Mouse (Mus musculus) midbrain, embryonic 15.5 days (tissue): ENCODE results near the gene Atp6ap1. TPM values are rescaled to one million over a fixed set of nuclear protein-coding genes. Genes with fewer than 3 reads are reported as not detected.

Experiments used
- ATAC-seq: fragments of 200-750 bp; cut with Nextera tagmentation; replicated peaks from 2 replicates; pipeline ENCODE4 v1.8.0; 2017; ENCODE audit warnings: moderate TSS enrichment
- H3K27ac ChIP-seq: fragments of 300-500 bp; sonication (generic); 2 replicates; pipeline ENCODE4 v1.5.1; 2015; ENCODE audit warnings: mild to moderate bottlenecking, inconsistent platforms
- H3K27me3 ChIP-seq: fragments of 300-500 bp; sonication (generic); replicated peaks from 2 replicates; pipeline ENCODE4 v1.6.1; 2015; ENCODE audit warnings: inconsistent platforms
- H3K36me3 ChIP-seq: fragments of 300-500 bp; sonication (generic); replicated peaks from 2 replicates; pipeline ENCODE4 v1.6.1; 2015; ENCODE audit warnings: inconsistent platforms
- H3K4me1 ChIP-seq: fragments of 300-500 bp; sonication (generic); 2 replicates; pipeline ENCODE4 v1.6.1; 2015; ENCODE audit warnings: inconsistent platforms
- H3K4me2 ChIP-seq: fragments of 300-500 bp; sonication (generic); 2 replicates; pipeline ENCODE4 v1.6.1; 2015; ENCODE audit warnings: inconsistent platforms, mild to moderate bottlenecking, moderate library complexity
- H3K4me3 ChIP-seq: fragments of 300-500 bp; sonication (generic); 2 replicates; pipeline ENCODE4 v1.5.1; 2015; ENCODE audit warnings: mild to moderate bottlenecking, inconsistent platforms
- H3K9ac ChIP-seq: fragments of 300-500 bp; sonication (generic); 2 replicates; pipeline ENCODE4 v1.6.1; 2015; ENCODE audit warnings: mild to moderate bottlenecking, inconsistent platforms
- H3K9me3 ChIP-seq: fragments of 300-500 bp; sonication (generic); 2 replicates; pipeline ENCODE4 v1.6.1; 2016; ENCODE audit warnings: inconsistent platforms
- WGBS: fragments of 180-500 bp; shearing (Covaris S2); methylation state at CpG from one replicate; pipeline ENCODE4 v1.1.7; 2015; ENCODE audit warnings: mixed read lengths; 5-methylcytosine and 5-hydroxymethylcytosine counted together
- polyA plus RNA-seq: library from polyadenylated mRNA; unstranded; fragments of >200 nt; fragmentation: Nextera tagmentation; extraction: Ambion mirVana; gene quantifications from 2 replicates; pipeline ENCODE4 v1.2.1, GENCODE M21; 2015

The Atp6ap1 gene
- polyA plus RNA-seq = 308 and 309 TPM in 2 replicates

DNA sequence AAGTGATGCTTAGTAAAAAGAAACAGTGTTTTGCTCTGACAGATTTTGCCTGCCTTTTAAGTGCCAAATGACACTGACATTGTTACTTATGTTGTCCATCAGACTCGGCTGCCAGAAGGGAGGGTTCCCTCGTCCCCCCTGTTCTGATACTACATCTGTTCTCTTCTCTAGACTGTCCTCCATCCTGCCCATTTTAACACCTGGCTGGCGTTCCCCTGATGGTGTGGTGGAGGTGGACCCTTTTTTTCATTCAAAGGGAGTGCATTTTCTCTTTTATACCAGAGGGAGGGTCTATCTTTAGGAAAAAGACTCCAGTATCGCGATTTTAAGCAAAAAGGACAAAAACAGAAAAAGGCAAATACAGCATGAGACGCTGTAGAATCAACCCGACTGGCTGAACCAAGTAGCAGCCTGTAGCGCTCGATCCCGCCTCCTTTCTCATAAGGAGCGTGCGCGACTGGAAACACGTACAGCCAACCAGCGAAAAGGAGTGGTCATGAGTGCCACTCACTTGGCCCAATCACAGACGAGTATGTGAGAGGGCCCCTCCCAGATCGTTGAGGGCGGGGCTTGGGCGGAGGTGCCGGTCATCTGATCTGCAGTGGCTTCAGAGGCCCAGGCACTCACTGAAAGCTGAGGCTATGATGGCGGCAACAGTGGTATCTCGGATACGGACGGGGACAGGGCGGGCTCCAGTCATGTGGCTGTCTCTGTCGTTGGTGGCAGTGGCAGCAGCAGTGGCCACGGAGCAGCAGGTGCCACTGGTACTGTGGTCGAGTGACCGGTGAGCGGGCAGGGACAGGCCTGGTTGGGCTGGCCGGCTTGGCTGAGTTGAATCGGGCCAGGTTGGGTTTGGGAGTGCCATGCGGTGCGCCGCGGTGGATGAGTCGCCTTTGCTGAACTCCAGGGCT is at the start of gene Atp6ap1:
TSS of gene Atp6ap1 (plus strand) at position 560 of the 911 bp plus-strand sequence.
- 0 out of 2 replicates have a peak, but pooled peaks cover 8% of the 10 kb centered on the region for H3K4me1 ChIP-seq
- peak within 1 kb of the TSS; percentile 68 for H3K4me3 ChIP-seq
- peak; percentile 98 for ATAC-seq
- 19% methylated on average over 37 of the region's 37 CpGs for WGBS
- H3K27ac ChIP-seq = peak within 1 kb of the TSS; percentile 86
- H3K9ac ChIP-seq = peak within 1 kb of the TSS; percentile 69
- H3K27me3 ChIP-seq = no peaks in the 10 kb centered on the region
- H3K36me3 ChIP-seq = 0 out of 2 replicates have a peak, but pooled peaks cover 7% of the 10 kb centered on the region
- peak within 1 kb of the TSS; percentile 63 for H3K4me2 ChIP-seq
- no peaks in the 10 kb centered on the region for H3K9me3 ChIP-seq

DNA sequence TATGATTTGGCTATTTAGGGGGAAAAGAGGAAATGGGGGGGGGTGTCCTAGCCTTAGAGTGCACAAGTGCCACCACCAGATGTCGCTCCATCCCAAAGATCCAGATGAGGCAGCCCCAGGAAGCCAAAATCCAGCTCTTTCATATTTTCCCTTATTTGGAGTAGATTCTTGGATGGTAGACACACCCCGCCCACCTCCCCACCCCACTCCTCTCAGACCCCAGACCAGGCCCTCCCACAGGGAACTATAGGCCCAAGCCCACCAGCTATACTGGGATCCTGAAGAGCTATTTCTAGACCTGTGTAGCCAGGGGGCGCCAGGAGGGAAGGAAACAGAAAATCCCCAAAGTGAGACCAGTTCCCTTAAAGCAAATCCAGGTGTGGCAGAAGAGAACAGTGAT is 48.2 kb upstream of the Atp6ap1 start:
- Histone ChIP-seq H3K27me3 (no peaks in the 10 kb centered on the region), H3K36me3 (no peaks in the 10 kb centered on the region), H3K9ac (no peak overlapping the region), H3K9me3 (no peaks in the 10 kb centered on the region), H3K4me3 (no peak overlapping the region), H3K4me2 (peak overlapping the region; percentile 72), H3K4me1 (peaks cover 8% of the 10 kb centered on the region; the same call in 1 of the 2 replicates), H3K27ac (peak overlapping the region; percentile 3; the same call in 1 of the 2 replicates)
- ATAC-seq = no peak
- 21% methylated on average over 3 of the region's 3 CpGs for WGBS

DNA sequence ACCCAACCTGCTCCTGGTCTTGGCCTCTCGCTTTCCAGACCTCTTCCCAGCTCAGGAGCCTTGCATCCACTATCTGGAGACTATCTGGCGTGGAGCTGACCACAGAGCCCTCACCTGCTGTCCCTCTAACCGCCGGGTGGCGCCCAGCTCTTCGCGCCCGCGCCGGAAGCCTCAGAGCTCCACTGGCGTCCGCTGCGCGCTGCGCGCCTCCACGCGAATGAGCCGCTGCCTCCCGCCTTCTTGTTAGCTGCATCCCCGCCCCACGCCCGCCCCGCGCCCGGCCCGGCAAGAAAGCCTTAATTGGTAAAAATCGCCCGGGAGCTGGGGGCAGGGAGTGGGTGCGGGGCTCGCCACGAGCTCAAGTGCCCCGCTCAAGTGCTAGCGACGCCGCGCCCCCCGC is 47.3 kb upstream of the Atp6ap1 start, which contains the start of gene Flna:
TSS of gene Flna (minus strand) at position 206 of the 400 bp plus-strand sequence.
- no peaks in the 10 kb centered on the region for H3K36me3 ChIP-seq
- no peak for ATAC-seq
- H3K27ac ChIP-seq = peak within 1 kb of the TSS; percentile 60

DNA sequence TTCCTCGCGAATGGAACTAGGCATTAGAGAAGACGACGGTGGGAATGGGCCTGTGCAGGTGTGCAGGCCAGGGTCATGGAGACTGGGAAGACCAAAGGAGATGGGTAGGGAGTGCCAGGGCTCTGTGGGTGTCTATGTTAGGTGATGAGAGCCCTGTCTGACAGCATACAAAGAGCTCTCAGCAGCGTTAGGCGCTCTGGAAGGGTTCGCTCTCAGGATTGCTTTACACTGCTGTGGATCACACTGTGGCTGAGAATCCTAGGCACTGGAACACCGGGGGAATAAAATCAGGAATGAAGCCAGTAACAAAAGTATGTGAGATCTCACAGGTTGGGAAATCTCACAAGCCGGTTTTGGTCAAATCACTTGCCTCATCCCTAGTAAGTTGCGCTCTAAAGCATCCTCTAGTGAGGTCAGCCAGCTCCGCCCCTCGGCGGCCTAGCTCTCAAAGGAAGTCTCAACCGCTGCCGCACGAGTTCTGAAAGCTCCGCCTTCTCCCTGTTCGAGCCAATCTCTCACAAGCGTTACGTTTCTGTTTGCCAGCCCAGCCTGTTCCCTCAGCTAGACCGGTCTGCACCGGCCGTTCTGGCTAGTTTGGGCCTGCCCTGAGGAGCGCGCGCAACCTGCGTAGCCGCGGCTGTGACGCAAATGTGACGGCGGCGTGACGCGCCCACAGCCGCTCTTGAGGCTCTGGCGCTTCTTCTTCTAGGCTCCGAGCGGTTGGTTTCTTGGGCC is 42.6 kb upstream of the Atp6ap1 start, which contains the start of gene Emd:
TSS of gene Emd (plus strand) at position 535 of the 735 bp plus-strand sequence.
- H3K9me3 ChIP-seq = no peaks in the 10 kb centered on the region
- peak within 1 kb of the TSS; percentile 64 for H3K4me2 ChIP-seq
- WGBS = 21% methylated on average over 39 of the region's 39 CpGs
- no peaks in the 10 kb centered on the region; the same call in 1 of the 2 replicates for H3K36me3 ChIP-seq
- peak; percentile 97 for ATAC-seq
- peak within 1 kb of the TSS; percentile 61 for H3K4me3 ChIP-seq
- H3K4me1 ChIP-seq = peaks cover 7% of the 10 kb centered on the region
- peak within 1 kb of the TSS; percentile 90 for H3K27ac ChIP-seq
- peak within 1 kb of the TSS; percentile 67 for H3K9ac ChIP-seq
- H3K27me3 ChIP-seq = no peaks in the 10 kb centered on the region

More for the DNA sequence above, 47.3 kb upstream of the Atp6ap1 start, which contains the start of gene Flna:
- H3K9me3 ChIP-seq = no peaks in the 10 kb centered on the region
- H3K27me3 ChIP-seq = no peaks in the 10 kb centered on the region
- peaks cover 4% of the 10 kb centered on the region; the same call in 1 of the 2 replicates for H3K4me1 ChIP-seq
- H3K4me3 ChIP-seq = peak within 1 kb of the TSS; percentile 44
- peak within 1 kb of the TSS; percentile 72 for H3K4me2 ChIP-seq
- 12% methylated on average over 38 of the region's 38 CpGs for WGBS
- H3K9ac ChIP-seq = peak within 1 kb of the TSS; percentile 46

DNA sequence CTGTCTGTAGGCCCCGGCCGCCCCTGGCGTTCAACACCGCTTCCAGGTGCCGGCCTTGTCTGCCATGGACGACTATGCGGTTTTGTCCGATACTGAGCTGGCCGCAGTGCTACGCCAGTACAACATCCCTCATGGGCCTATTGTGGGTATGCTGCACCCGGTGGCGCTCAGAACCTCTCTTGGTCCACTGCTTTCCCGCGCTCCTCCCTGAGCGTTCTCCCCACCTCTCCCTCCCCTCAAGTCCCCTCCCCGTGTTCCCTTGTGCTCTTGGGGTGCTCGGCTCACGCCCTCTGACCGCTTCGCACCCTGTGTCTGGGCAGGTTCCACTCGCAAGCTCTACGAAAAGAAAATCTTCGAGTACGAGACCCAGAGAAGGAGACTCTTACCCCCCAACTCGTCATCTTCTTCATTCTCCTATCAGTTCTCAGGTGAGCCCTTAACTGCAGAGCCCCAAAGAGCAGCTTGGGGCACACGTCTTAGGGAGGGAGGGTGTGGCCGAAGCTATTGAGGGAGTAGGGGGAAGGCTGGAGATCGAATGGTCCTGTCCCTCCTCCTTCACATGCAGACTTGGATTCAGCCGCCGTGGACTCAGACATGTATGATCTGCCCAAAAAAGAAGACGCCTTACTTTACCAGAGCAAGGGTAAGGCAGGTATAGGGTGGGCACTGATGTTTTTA is 41.9 kb upstream of the Atp6ap1 start:
- peak overlapping the region; percentile 90 for H3K27ac ChIP-seq
- WGBS = 30% methylated on average over 29 of the region's 31 CpGs
- ATAC-seq = peak; percentile 34

DNA sequence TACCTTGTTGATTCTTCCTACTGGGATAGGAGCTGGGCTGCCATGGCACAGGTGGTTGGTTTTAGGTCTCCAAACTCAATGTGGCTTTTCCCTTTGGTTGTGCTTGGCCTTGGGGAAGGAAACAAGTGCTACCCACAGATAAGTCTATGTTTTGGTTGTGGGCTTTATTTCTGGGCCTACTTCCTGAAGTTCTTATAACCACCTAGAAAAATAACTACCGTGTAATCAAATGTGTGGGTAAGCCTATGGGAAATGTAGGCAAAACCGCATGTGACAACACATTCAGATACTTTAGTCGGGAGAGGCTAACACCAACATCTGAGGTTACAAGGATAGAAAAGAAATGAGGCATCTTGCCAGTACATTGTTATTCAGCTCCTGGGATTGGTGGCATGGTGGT is 39.2 kb upstream of the Atp6ap1 start:
- H3K4me2 ChIP-seq = no peak overlapping the region

More for the DNA sequence above, 41.9 kb upstream of the Atp6ap1 start:
- Histone ChIP-seq H3K4me2 (peak overlapping the region; percentile 64), H3K4me3 (peak overlapping the region; percentile 61), H3K36me3 (no peaks in the 10 kb centered on the region; the same call in 1 of the 2 replicates), H3K27me3 (no peaks in the 10 kb centered on the region), H3K9ac (peak overlapping the region; percentile 67), H3K9me3 (no peaks in the 10 kb centered on the region), H3K4me1 (peaks cover 7% of the 10 kb centered on the region)

DNA sequence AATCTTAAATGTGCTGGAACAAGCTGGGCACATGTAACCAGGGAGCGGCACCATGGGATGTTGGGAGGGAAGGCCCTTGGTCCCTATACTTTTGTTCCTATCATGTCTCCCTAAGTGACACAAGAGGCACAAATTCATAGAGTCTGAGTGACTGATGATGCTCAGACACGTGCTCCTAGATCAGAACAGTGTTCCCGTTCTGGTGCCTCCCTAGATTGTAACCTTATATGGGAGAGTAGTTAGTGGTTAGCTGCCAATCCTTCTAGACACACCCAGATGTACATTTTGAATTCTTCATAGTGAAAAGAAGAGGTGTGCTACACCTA is 27.2 kb upstream of the Atp6ap1 start:
- H3K4me2 ChIP-seq = peak overlapping the region; percentile 53
- peak overlapping the region; percentile 46 for H3K9ac ChIP-seq
- H3K9me3 ChIP-seq = no peaks in the 10 kb centered on the region
- H3K27me3 ChIP-seq = no peaks in the 10 kb centered on the region
- peak overlapping the region; percentile 47 for H3K4me3 ChIP-seq
- 28% methylated on average over 3 of the region's 3 CpGs for WGBS
- no peaks in the 10 kb centered on the region for H3K36me3 ChIP-seq
- ATAC-seq = peak; percentile 49
- H3K4me1 ChIP-seq = peaks cover 11% of the 10 kb centered on the region; the same call in 1 of the 2 replicates
- peak overlapping the region; percentile 97 for H3K27ac ChIP-seq

More for the DNA sequence above, 39.2 kb upstream of the Atp6ap1 start:
- no peak overlapping the region for H3K9ac ChIP-seq
- no peaks in the 10 kb centered on the region for H3K27me3 ChIP-seq
- no peak overlapping the region for H3K27ac ChIP-seq
- H3K4me1 ChIP-seq = peaks cover 7% of the 10 kb centered on the region
- no peaks in the 10 kb centered on the region; the same call in 1 of the 2 replicates for H3K36me3 ChIP-seq
- H3K9me3 ChIP-seq = no peaks in the 10 kb centered on the region
- ATAC-seq = no peak
- 92% methylated on average over 3 of the region's 3 CpGs for WGBS
- no peak overlapping the region for H3K4me3 ChIP-seq

DNA sequence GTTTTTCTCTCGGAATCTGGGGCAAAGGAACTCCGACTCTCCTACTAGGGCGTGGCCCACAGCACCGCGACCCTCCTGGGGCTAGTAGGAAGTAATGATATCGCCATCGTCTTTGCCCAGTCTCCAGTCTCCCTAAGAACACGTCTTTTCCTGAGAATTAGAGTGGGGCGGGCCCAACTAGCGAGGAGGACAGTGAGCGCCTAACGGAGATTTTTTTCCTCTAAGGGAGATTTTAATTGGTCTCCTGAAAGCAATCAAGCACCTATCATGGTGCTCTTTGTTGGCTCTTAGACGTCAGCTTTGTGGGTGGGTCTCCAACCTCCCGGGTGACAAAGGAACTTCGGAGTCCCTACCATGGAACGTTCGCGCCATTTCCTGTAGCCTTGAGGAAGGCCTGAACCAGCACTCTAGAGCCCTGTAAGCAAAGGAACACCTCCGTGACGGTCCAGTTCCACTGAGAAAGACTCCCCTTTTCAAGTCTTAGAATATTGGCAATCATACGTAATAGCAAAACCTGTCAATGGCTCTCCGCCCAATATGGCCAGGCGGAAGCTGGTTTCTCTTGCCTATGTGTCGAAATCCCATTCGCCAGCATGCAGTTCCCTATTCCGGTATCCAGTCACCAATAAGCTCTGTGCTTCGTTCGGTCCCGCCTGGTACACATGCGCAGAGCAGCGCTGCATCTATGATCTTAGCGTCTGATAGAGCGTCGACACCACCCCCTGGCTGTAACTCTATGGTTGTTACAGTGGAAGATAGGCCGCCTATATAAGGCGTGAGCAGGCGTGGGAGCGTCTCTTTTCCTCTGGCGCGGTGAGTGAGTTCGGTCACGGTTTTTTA is 26.6 kb upstream of the Atp6ap1 start, which contains the start of gene Rpl10:
TSS of gene Rpl10 (plus strand) at position 751 of the 840 bp plus-strand sequence.
- Histone ChIP-seq H3K36me3 (no peaks in the 10 kb centered on the region), H3K4me2 (peak within 1 kb of the TSS; percentile 53), H3K27ac (peak within 1 kb of the TSS; percentile 97), H3K4me3 (peak within 1 kb of the TSS; percentile 47), H3K27me3 (no peaks in the 10 kb centered on the region), H3K4me1 (peaks cover 11% of the 10 kb centered on the region; the same call in 1 of the 2 replicates), H3K9me3 (no peaks in the 10 kb centered on the region), H3K9ac (peak within 1 kb of the TSS; percentile 65)
- 28% methylated on average over 42 of the region's 42 CpGs for WGBS
- ATAC-seq = peak; percentile 96

DNA sequence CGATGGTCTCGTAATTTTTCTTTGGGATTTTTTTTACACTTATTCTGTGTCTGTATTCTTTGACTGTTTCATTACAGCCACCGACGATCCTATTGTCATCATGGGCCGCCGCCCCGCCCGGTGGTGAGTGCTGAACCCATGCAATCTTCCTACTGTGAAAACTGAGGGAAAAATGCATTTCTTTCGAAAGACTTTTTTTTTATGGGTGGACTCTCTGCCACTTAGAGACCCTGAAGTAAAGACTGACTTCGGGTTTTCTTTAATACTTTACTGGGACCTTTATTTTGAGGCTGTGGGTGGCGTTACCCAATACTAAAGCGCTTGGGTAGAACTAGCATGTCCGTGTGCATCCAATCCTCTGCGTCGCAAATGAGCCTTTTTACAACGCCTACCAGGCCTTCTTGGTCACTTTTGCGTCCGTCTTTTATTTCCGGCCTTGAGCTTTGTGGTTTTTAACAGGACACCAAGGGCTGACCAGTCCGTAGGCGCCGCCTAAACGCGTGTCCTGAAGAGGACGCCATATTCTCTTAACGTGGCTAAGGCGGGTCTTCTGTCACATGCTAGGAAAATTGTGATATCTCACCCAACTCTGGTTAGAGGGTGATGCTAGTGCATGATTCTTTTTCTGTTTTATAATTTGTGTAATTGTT is 25.9 kb upstream of the Atp6ap1 start:
- Histone ChIP-seq H3K27me3 (no peaks in the 10 kb centered on the region), H3K4me1 (peaks cover 11% of the 10 kb centered on the region; the same call in 1 of the 2 replicates), H3K27ac (peak overlapping the region; percentile 55), H3K9ac (peak overlapping the region; percentile 65), H3K9me3 (no peaks in the 10 kb centered on the region), H3K4me3 (peak overlapping the region; percentile 47), H3K36me3 (no peaks in the 10 kb centered on the region), H3K4me2 (peak overlapping the region; percentile 45)
- ATAC-seq = peak; percentile 13; the same call in 1 of the 2 replicates
- WGBS = 23% methylated on average over 27 of the region's 27 CpGs
